Mouse (Mus musculus) heart, embryonic 11.5 days (tissue): ENCODE data around the gene Kcnk3. TPM values are rescaled to one million over a fixed set of nuclear protein-coding genes. Genes with fewer than 3 reads are reported as not detected.

Experiments used
- ATAC-seq: fragments of 200-750 bp; cut with Nextera tagmentation; replicated peaks from 2 replicates; pipeline ENCODE4 v1.8.0; 2017; ENCODE audit warnings: moderate library complexity; ENCODE audit not compliant: insufficient number of reproducible peaks, low FRiP score, low TSS enrichment
- H3K27ac ChIP-seq: fragments of 300-500 bp; sonication (generic); 2 replicates; pipeline ENCODE4 v1.5.1; 2014; ENCODE audit warnings: mild to moderate bottlenecking, low read depth, low read length
- H3K27me3 ChIP-seq: fragments of 300-500 bp; sonication (generic); 2 replicates; pipeline ENCODE4 v1.6.1; 2014; ENCODE audit warnings: mild to moderate bottlenecking, low read length, mixed read lengths; ENCODE audit not compliant: control insufficient read depth, insufficient read depth
- H3K36me3 ChIP-seq: fragments of 300-500 bp; sonication (generic); 2 replicates; pipeline ENCODE4 v1.6.1; 2014; ENCODE audit warnings: mild to moderate bottlenecking, low read length, moderate library complexity, mixed read lengths; ENCODE audit not compliant: control insufficient read depth, insufficient read depth
- H3K4me1 ChIP-seq: fragments of 300-500 bp; sonication (generic); 2 replicates; pipeline ENCODE4 v1.6.1; 2014; ENCODE audit warnings: low read length; ENCODE audit not compliant: control insufficient read depth, insufficient read depth
- H3K4me2 ChIP-seq: fragments of 300-500 bp; sonication (generic); 2 replicates; pipeline ENCODE4 v1.6.1; 2014; ENCODE audit warnings: mild to moderate bottlenecking, moderate library complexity
- H3K4me3 ChIP-seq: fragments of 300-500 bp; sonication (generic); 2 replicates; pipeline ENCODE4 v1.5.1; 2014; ENCODE audit warnings: low read depth, low read length
- H3K9ac ChIP-seq: fragments of 300-500 bp; sonication (generic); 2 replicates; pipeline ENCODE4 v1.6.1; 2014; ENCODE audit warnings: mild to moderate bottlenecking, low read depth, low read length, moderate library complexity
- H3K9me3 ChIP-seq: fragments of 300-500 bp; sonication (generic); replicated peaks from 2 replicates; pipeline ENCODE4 v1.6.1; 2016; ENCODE audit warnings: low read length; ENCODE audit not compliant: control insufficient read depth
- WGBS: fragments of 180-500 bp; shearing (Covaris S2); extraction: QIAGEN DNeasy Blood & Tissue Kit; methylation state at CpG from one replicate; pipeline ENCODE4 v1.1.7; 2014; ENCODE audit not compliant: insufficient replicate concordance; 5-methylcytosine and 5-hydroxymethylcytosine counted together
- polyA plus RNA-seq: library from polyadenylated mRNA; unstranded; fragments of >200 nt; fragmentation: Nextera tagmentation; extraction: Ambion mirVana; gene quantifications from 2 replicates; pipeline ENCODE4 v1.2.1, GENCODE M21; 2014

Kcnk3 gene
- 36.8 and 37.8 TPM in 2 replicates for polyA plus RNA-seq

DNA sequence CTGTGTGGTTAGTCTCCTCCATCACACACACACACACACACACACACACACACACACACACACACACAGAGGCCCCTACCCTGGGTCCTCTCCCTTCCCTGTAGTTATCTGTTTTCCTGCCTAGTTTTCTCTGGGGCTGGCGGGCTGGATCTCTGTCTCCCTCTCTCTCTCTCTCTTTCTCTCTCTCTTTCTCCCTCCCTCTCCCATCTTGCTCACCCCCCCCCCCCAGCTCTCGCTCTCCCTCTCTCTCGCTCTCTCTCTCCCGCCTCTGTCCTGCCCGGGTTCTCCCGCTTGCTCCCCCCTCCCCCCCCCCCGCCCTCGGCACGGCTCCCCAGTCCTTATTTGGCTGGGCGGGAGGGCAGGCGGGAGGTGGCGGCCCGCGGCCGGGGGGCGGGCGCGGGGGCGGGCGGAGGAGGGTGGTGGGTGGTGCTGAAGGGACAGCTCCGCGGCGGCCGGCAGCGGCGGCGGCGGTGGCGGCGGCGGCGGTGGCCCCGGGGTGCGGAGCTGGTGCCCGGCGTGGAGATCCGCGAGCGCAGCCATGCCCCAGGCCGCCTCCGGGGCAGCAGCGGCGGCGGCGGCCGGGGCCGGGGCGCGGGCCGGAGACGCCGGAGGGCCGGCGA lies at the start of gene Kcnk3:
Gene Kcnk3 (plus strand): TSS at position 490 of the 620 bp plus-strand sequence.
- 1% methylated on average over 27 of the region's 54 CpGs for WGBS
- no peak; the same call in 1 of the 2 replicates for ATAC-seq
- peaks cover 28% of the 10 kb centered on the region for H3K27me3 ChIP-seq
- H3K4me1 ChIP-seq = peaks cover 38% of the 10 kb centered on the region
- peak within 1 kb of the TSS; percentile 78 for H3K9ac ChIP-seq
- peak within 1 kb of the TSS; percentile 67 for H3K4me3 ChIP-seq
- no peaks in the 10 kb centered on the region for H3K36me3 ChIP-seq
- no peaks in the 10 kb centered on the region for H3K9me3 ChIP-seq
- peak within 1 kb of the TSS; percentile 91 for H3K4me2 ChIP-seq
- H3K27ac ChIP-seq = peak within 1 kb of the TSS; percentile 66

DNA sequence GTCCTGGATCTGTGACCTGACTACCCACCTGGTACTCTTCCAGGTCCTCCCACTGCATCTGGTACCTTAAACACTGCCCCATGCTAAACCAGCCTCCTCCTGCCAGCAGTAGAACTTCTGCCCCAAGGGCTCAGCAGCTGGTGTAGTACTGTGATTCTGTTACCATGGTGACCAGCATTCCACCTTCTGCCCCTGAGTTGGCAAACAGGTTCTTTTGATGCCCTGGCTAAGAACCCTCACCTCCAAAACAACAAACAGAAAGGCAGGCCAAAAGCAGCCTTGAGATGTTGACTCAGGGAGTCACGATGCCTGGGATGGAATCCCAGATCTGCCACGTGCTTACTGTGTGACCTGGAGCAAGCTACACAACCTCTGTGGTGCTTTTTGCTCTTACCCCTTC lies 42.3 kb upstream of the Kcnk3 start, which contains the start of gene Cib4:
Gene Cib4 (minus strand): TSS at position 139 of the 400 bp plus-strand sequence.
- no peaks in the 10 kb centered on the region for H3K27me3 ChIP-seq
- H3K4me1 ChIP-seq = peaks cover 8% of the 10 kb centered on the region
- ATAC-seq = no peak
- no peak within 1 kb of the TSS for H3K27ac ChIP-seq
- no peaks in the 10 kb centered on the region for H3K36me3 ChIP-seq
- H3K4me3 ChIP-seq = no peak within 1 kb of the TSS
- WGBS = 65% methylated on average over 2 of the region's 2 CpGs
- no peaks in the 10 kb centered on the region for H3K9me3 ChIP-seq
- 0 out of 2 replicates have a peak within 1 kb of the TSS, but pooled peaks have one; percentile 3 for H3K9ac ChIP-seq
- no peak within 1 kb of the TSS for H3K4me2 ChIP-seq

DNA sequence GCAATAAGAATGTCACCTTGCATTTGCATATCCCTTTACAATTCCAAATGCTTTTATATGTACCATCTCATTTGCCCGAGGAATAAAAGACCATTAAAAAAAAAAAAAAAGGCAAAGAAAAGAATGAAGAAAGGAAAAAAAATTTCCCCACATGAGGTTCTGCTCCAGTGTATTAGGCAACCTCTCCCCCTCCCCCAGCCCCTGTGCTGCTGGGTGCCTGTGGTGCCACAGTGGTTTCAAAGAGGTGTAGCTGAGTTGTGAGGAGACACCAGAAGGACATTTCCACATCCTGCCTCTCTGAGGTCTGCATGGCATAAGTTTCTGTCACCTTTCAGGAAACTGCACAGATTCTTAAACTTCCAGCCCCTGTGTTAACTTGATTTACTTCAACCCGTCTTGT lies 39.3 kb upstream of the Kcnk3 start:
- ATAC-seq = no peak

DNA sequence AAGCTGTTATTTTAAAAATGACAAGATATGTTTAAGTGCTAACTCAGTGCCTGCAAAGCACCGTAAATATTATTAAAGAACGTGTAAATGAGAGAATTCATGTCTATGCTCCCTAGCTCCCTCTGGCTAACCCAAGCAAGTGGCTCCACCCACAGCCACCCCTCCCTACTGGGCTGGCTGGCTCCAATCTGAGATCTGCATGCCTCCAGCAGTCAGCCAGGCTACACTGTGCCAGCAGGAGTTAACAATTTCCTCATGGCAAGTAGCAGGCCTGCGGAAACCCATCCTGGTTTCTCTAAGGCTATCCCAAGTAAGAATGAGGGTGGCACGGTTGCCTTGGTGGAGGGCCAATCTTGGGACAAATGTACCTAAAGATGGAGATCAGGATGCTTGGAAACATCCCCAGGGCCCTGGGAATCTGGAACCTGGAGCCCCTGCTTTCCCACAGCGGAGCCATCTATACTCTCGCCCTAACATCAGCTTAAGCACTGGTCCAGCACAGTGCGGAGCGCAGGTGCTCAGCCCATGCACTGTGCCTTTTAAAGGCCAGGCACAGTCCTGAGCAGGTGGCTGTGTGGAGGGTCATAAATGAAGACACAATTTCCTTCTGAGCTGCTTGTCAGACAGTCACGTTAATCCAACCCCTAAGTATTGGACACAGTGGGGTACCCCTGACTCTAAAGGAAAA lies 37.5 kb upstream of the Kcnk3 start:
- Histone ChIP-seq H3K4me2 (no peak overlapping the region), H3K27me3 (no peaks in the 10 kb centered on the region), H3K4me1 (peaks cover 14% of the 10 kb centered on the region; the same call in 1 of the 2 replicates), H3K36me3 (no peaks in the 10 kb centered on the region), H3K9me3 (no peaks in the 10 kb centered on the region), H3K4me3 (no peak overlapping the region), H3K27ac (no peak overlapping the region), H3K9ac (no peak overlapping the region)
- ATAC-seq = no peak; the same call in 1 of the 2 replicates
- WGBS = 65% methylated on average over 9 of the region's 9 CpGs

More for the DNA sequence above, 39.3 kb upstream of the Kcnk3 start:
- Histone ChIP-seq H3K27ac (no peak overlapping the region), H3K4me2 (no peak overlapping the region), H3K4me3 (no peak overlapping the region), H3K27me3 (no peaks in the 10 kb centered on the region), H3K9ac (no peak overlapping the region), H3K36me3 (no peaks in the 10 kb centered on the region), H3K4me1 (peaks cover 8% of the 10 kb centered on the region), H3K9me3 (no peaks in the 10 kb centered on the region)
- WGBS = 64% methylated on average over 2 of the region's 2 CpGs

DNA sequence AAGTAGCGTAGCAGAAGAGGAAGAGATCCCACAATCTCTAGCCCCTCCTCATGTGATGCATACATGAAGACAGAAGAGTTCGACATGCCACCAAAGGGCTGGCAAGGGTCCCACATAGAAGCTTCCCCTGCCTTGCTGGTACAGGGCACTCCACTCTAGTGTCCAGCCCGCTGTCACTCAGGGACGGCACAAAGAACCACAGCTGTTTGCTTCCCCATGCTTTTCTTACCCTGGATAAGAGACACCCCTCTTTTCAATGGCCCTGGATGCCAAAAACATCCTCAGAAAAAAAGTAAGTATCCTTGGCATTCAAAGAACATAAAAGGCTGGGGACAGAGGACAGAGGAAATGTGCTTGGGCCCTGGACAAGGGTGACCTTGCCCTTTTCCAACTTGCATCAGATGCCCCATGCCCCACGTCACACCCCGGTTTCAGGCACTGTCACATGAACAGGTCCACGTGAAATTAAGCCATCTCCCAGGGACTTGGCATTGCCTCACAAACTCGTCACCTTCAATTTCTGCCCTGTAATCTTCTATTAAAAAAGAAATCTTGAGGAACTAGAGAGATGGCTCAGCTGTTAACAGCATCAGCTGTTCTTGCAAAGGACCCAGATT lies 36.8 kb upstream of the Kcnk3 start:
- ATAC-seq = no peak
- Histone ChIP-seq H3K4me1 (peaks cover 16% of the 10 kb centered on the region; the same call in 1 of the 2 replicates), H3K27ac (no peak overlapping the region), H3K4me2 (no peak overlapping the region), H3K9ac (no peak overlapping the region), H3K36me3 (no peaks in the 10 kb centered on the region), H3K27me3 (no peaks in the 10 kb centered on the region), H3K9me3 (no peaks in the 10 kb centered on the region), H3K4me3 (no peak overlapping the region)
- 85% methylated on average over 8 of the region's 8 CpGs for WGBS

DNA sequence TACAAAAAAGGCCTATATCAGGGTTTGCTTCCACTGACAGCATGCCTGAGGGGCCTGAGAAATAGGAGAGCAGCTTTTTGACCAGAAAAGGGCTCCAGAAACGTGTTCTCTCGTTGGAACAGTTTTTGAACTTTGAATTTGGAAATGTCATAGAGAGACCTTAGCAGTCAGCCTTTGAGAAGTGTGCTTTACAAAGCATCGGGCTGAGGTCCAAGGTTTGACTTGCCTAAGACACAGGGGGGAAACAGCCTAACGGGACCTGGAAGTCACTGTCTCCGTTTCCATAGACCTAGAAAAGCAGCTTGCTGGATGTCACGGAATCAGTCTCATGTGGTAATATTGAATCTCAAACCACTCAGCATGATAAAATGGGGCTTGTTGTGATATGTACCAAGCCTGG lies 36.0 kb upstream of the Kcnk3 start:
- Histone ChIP-seq H3K9me3 (no peaks in the 10 kb centered on the region), H3K9ac (no peak overlapping the region), H3K4me3 (no peak overlapping the region), H3K4me1 (peaks cover 16% of the 10 kb centered on the region; the same call in 1 of the 2 replicates), H3K36me3 (no peaks in the 10 kb centered on the region), H3K4me2 (no peak overlapping the region), H3K27ac (no peak overlapping the region), H3K27me3 (no peaks in the 10 kb centered on the region)
- WGBS = 87% methylated on average over 6 of the region's 6 CpGs
- ATAC-seq = no peak

DNA sequence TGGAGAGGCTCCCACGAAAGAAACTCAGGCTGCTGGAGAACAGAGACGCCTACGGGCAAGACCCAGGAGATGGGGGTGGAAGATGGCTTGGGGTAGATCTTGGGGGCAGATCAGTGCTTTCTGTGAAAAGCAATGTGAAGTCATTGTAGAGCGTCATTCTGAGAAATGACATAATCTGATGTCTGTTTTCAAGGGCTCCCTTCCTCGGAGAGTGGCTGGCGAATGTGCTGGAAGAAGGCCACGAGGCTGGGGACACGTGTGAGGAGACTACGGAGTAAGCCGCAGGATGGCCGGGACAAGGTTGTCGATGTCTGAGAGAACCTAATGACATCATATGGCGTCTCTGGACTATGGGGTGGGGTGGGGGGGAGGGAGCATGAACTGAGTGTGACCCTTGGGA lies 34.0 kb upstream of the Kcnk3 start:
- H3K9me3 ChIP-seq = no peaks in the 10 kb centered on the region
- H3K36me3 ChIP-seq = no peaks in the 10 kb centered on the region
- no peak for ATAC-seq
- peaks cover 13% of the 10 kb centered on the region; the same call in 1 of the 2 replicates for H3K4me1 ChIP-seq
- H3K4me2 ChIP-seq = no peak overlapping the region
- WGBS = 84% methylated on average over 13 of the region's 13 CpGs
- no peak overlapping the region for H3K9ac ChIP-seq
- H3K27ac ChIP-seq = no peak overlapping the region
- no peak overlapping the region for H3K4me3 ChIP-seq
- no peaks in the 10 kb centered on the region for H3K27me3 ChIP-seq

DNA sequence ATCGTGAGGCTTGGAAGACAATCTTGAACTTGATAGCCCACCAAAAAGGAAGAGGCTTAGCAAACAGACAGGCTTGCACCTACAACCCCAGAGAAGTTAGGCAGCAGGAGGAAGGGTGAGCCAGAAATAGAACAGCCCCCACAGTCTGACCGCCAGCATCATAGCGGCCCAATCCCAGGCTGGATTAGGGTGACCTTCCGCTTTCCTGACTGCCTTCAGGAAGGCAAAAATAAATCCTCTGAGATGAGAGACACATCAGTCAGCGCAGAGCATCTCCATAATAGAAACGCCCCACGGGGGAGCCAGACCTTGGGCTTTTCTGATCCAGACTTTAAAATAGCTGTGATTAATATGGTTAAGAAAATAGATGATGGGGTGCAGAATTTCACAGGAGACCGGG lies 33.0 kb upstream of the Kcnk3 start:
- Histone ChIP-seq H3K9me3 (no peaks in the 10 kb centered on the region), H3K27ac (no peak overlapping the region), H3K27me3 (no peaks in the 10 kb centered on the region), H3K36me3 (no peaks in the 10 kb centered on the region), H3K4me2 (no peak overlapping the region), H3K9ac (no peak overlapping the region), H3K4me1 (peaks cover 13% of the 10 kb centered on the region; the same call in 1 of the 2 replicates), H3K4me3 (no peak overlapping the region)
- WGBS = 47% methylated on average over 8 of the region's 8 CpGs
- no peak for ATAC-seq
